Mouse (Mus musculus) limb, embryonic 11.5 days (tissue): ENCODE measurements around the gene Zfp108. TPM values are rescaled to one million over a fixed set of nuclear protein-coding genes. Genes with fewer than 3 reads are reported as not detected.
"Not testable (repeated sequence)": the region's sequence is repeated elsewhere in the genome, so short reads cannot be mapped to it uniquely, and the experiment has no call there.

Experiments
- ATAC-seq: fragments of 200-750 bp; cut with Nextera tagmentation; 2 replicates; pipeline ENCODE4 v1.8.0; 2017; ENCODE audit warnings: low read depth; ENCODE audit not compliant: insufficient number of reproducible peaks, low FRiP score, low TSS enrichment
- DNase-seq: peaks from one replicate; pipeline ENCODE4 v3.0.0-alpha.2; 2015; ENCODE audit warnings: low spot score
- H3K27ac ChIP-seq: fragments of 300-500 bp; sonication (generic); replicated peaks from 2 replicates; pipeline ENCODE4 v1.5.1; 2014; ENCODE audit warnings: low read depth, mild to moderate bottlenecking, low read length
- H3K27me3 ChIP-seq: fragments of 300-500 bp; sonication (generic); 2 replicates; pipeline ENCODE4 v1.6.1; 2014; ENCODE audit warnings: mild to moderate bottlenecking, low read length, mixed read lengths; ENCODE audit not compliant: control insufficient read depth, insufficient read depth
- H3K36me3 ChIP-seq: fragments of 300-500 bp; sonication (generic); 2 replicates; pipeline ENCODE4 v1.6.1; 2014; ENCODE audit warnings: mild to moderate bottlenecking, low read length, moderate library complexity, mixed read lengths; ENCODE audit not compliant: control insufficient read depth, insufficient read depth
- H3K4me1 ChIP-seq: fragments of 300-500 bp; sonication (generic); 2 replicates; pipeline ENCODE4 v1.6.1; 2014; ENCODE audit warnings: low read length, mixed read lengths; ENCODE audit not compliant: control insufficient read depth, insufficient read depth
- H3K4me2 ChIP-seq: fragments of 300-500 bp; sonication (generic); 2 replicates; pipeline ENCODE4 v1.6.1; 2014; ENCODE audit warnings: low read depth, mild to moderate bottlenecking, moderate library complexity; ENCODE audit not compliant: severe bottlenecking
- H3K4me3 ChIP-seq: fragments of 300-500 bp; sonication (generic); 2 replicates; pipeline ENCODE4 v1.5.1; 2014; ENCODE audit warnings: low read depth, low read length
- H3K9ac ChIP-seq: fragments of 300-500 bp; sonication (generic); 2 replicates; pipeline ENCODE4 v1.6.1; 2014; ENCODE audit warnings: mild to moderate bottlenecking, low read length
- H3K9me3 ChIP-seq: fragments of 300-500 bp; sonication (generic); 2 replicates; pipeline ENCODE4 v1.6.1; 2016; ENCODE audit warnings: low read length; ENCODE audit not compliant: control insufficient read depth
- WGBS: fragments of 180-500 bp; shearing (Covaris S2); extraction: QIAGEN DNeasy Blood & Tissue Kit; methylation state at CpG from one replicate; pipeline ENCODE4 v1.1.7; 2014; 5-methylcytosine and 5-hydroxymethylcytosine counted together
- polyA plus RNA-seq: library from polyadenylated mRNA; unstranded; fragments of >200 nt; fragmentation: Nextera tagmentation; extraction: Ambion mirVana; gene quantifications from 2 replicates; pipeline ENCODE4 v1.2.1, GENCODE M21; 2014

The Zfp108 gene
- polyA plus RNA-seq, 1 experiment from 2014 or later: 3.1 TPM

- H3K36me3 ChIP-seq, H3K4me2 ChIP-seq, H3K9ac ChIP-seq, H3K27ac ChIP-seq, H3K27me3 ChIP-seq, H3K4me1 ChIP-seq, DNase-seq, H3K4me3 ChIP-seq, H3K9me3 ChIP-seq, ATAC-seq: not testable (repeated sequence)
- WGBS: 88% methylated on average over 3 of the region's 3 CpGs
Measured at GRCm38 (mm10) chr7:24278771-24279170, 24.2 kb downstream of the Zfp108 start.

GRCm38 (mm10) chr7:24280031-24280857 lies 25.6 kb downstream of the Zfp108 start:
- ATAC-seq (peak; percentile 51; the same call in 1 of the 2 replicates), DNase-seq (no peak)
- no peaks in the 10 kb centered on the region; the same call in none of the 2 replicates for H3K9me3 ChIP-seq
- WGBS: 54% methylated on average over 10 of the region's 10 CpGs
- no peak overlapping the region for H3K4me2 ChIP-seq
- H3K4me1 ChIP-seq: no peaks in the 10 kb centered on the region
- no peak overlapping the region for H3K4me3 ChIP-seq
- no peak overlapping the region for H3K9ac ChIP-seq
- H3K36me3 ChIP-seq: no peaks in the 10 kb centered on the region
- H3K27me3 ChIP-seq: no peaks in the 10 kb centered on the region
- no peak overlapping the region for H3K27ac ChIP-seq

GRCm38 (mm10) chr7:24280858-24281145 lies 26.2 kb downstream of the Zfp108 start:
- ATAC-seq: no peak
- Histone ChIP-seq H3K36me3 (no peaks in the 10 kb centered on the region), H3K4me2 (no peak overlapping the region), H3K27ac (no peak overlapping the region), H3K9ac (no peak overlapping the region), H3K4me1 (no peaks in the 10 kb centered on the region), H3K27me3 (no peaks in the 10 kb centered on the region), H3K9me3 (no peaks in the 10 kb centered on the region; the same call in none of the 2 replicates), H3K4me3 (no peak overlapping the region)
- DNase-seq: no peak
- WGBS: 65% methylated on average over 4 of the region's 4 CpGs

- Histone ChIP-seq H3K27me3 (no peaks in the 10 kb centered on the region), H3K4me3 (no peak overlapping the region), H3K27ac (no peak overlapping the region), H3K4me2 (no peak overlapping the region), H3K9ac (no peak overlapping the region), H3K4me1 (no peaks in the 10 kb centered on the region), H3K9me3 (no peaks in the 10 kb centered on the region; the same call in 1 of the 2 replicates), H3K36me3 (peaks cover 11% of the 10 kb centered on the region)
- DNase-seq (no peak), ATAC-seq (no peak)
- 53% methylated on average over 4 of the region's 4 CpGs for WGBS
Measured at GRCm38 (mm10) chr7:24286090-24286489, 31.5 kb downstream of the Zfp108 start.

GRCm38 (mm10) chr7:24286916-24287315 lies 32.3 kb downstream of the Zfp108 start:
- Histone ChIP-seq H3K9ac (no peak overlapping the region), H3K4me2 (no peak overlapping the region), H3K27me3 (no peaks in the 10 kb centered on the region), H3K9me3 (peaks cover 2% of the 10 kb centered on the region; the same call in 1 of the 2 replicates), H3K27ac (no peak overlapping the region), H3K4me3 (no peak overlapping the region), H3K4me1 (no peaks in the 10 kb centered on the region), H3K36me3 (peaks cover 19% of the 10 kb centered on the region)
- WGBS: 71% methylated on average over 4 of the region's 4 CpGs
- ATAC-seq (no peak), DNase-seq (no peak)

- Histone ChIP-seq H3K27ac (no peak overlapping the region), H3K36me3 (peaks cover 26% of the 10 kb centered on the region), H3K9ac (no peak overlapping the region), H3K4me2 (no peak overlapping the region), H3K4me1 (no peaks in the 10 kb centered on the region), H3K27me3 (no peaks in the 10 kb centered on the region), H3K9me3 (peaks cover 2% of the 10 kb centered on the region; the same call in 1 of the 2 replicates), H3K4me3 (no peak overlapping the region)
- 85% methylated on average over 5 of the region's 5 CpGs for WGBS
- no peak for DNase-seq
- ATAC-seq: no peak
Measured at GRCm38 (mm10) chr7:24287670-24288069, 33.1 kb downstream of the Zfp108 start.

- ATAC-seq (no peak), DNase-seq (no peak)
- H3K4me2 ChIP-seq: no peak overlapping the region
- no peak overlapping the region for H3K27ac ChIP-seq
- peaks cover 29% of the 10 kb centered on the region for H3K36me3 ChIP-seq
- H3K4me3 ChIP-seq: no peak overlapping the region
- peaks cover 2% of the 10 kb centered on the region; the same call in 1 of the 2 replicates for H3K9me3 ChIP-seq
- WGBS: 85% methylated on average over 6 of the region's 6 CpGs
- H3K4me1 ChIP-seq: no peaks in the 10 kb centered on the region
- no peak overlapping the region for H3K9ac ChIP-seq
- H3K27me3 ChIP-seq: no peaks in the 10 kb centered on the region
Measured at GRCm38 (mm10) chr7:24288512-24288911, 33.9 kb downstream of the Zfp108 start.

- Histone ChIP-seq H3K4me3 (no peak overlapping the region), H3K36me3 (peaks cover 29% of the 10 kb centered on the region), H3K9me3 (peaks cover 2% of the 10 kb centered on the region; the same call in 1 of the 2 replicates), H3K27me3 (no peaks in the 10 kb centered on the region), H3K4me2 (no peak overlapping the region), H3K4me1 (no peaks in the 10 kb centered on the region), H3K9ac (no peak overlapping the region), H3K27ac (no peak overlapping the region)
- no peak for DNase-seq
- WGBS: 92% methylated on average over 4 of the region's 4 CpGs
- no peak for ATAC-seq
Measured at GRCm38 (mm10) chr7:24290106-24290693, 35.6 kb downstream of the Zfp108 start.
